8 mouse cellular contexts compared by ENCODE assay signal in genomic region chr16:92158461-92159091, GRCm38 (mm10).
A peak's percentile ranks its signal among the peaks of the same experiment; 100 is the strongest.
DNase-seq lines count a peak whose midpoint lies in the region; ATAC-seq and TF ChIP-seq lines count a peak whose summit lies in the region.
"Had no signal": no experiment of that assay in that cellular context is flagged by ENCODE, and none has a peak within 500 bp of the region (broad histone marks: within the 10 kb centered on the region; RNA-seq: fewer than 3 reads in every experiment).

No protein-coding gene starts in this region.

- H3K4me2 ChIP-seq in heart, embryonic 15.5 days, result peak overlapping the region; percentile 87
- peak overlapping the region; percentile 84 for H3K4me2 ChIP-seq in limb, embryonic 15.5 days
- H3K4me2 ChIP-seq in midbrain, postnatal 0 days (ENCODE audit: low read depth, low read length, poor library complexity, severe bottlenecking), result peak overlapping the region; percentile 85

- no peak for TF ChIP-seq CTCF in midbrain, postnatal 0 days (IDR thresholded peaks at IDR 0.05)
- TF ChIP-seq CTCF in testis, adult 2 months (IDR thresholded peaks at IDR 0.05; ENCODE audit: control insufficient read depth, insufficient read depth, insufficient replicate concordance, low read depth, low read length), result no peak

- DNase-seq in forebrain, embryonic 10.5 days (ENCODE audit: extremely low spot score, low spot score), result peak; percentile 78
- DNase-seq in kidney, postnatal 10 days, result peak; percentile 86
- peak; percentile 87 for DNase-seq in midbrain, postnatal 0 days (ENCODE audit: low spot score)

- peaks cover 38% of the 10 kb centered on the region for H3K27me3 ChIP-seq in forebrain, embryonic 10.5 days (ENCODE audit: poor library complexity, severe bottlenecking)
- no peaks in the 10 kb centered on the region for H3K27me3 ChIP-seq in heart, embryonic 15.5 days
- no peaks in the 10 kb centered on the region for H3K27me3 ChIP-seq in limb, embryonic 15.5 days
- H3K27me3 ChIP-seq in midbrain, postnatal 0 days (ENCODE audit: insufficient read depth, low read length), result no peaks in the 10 kb centered on the region
- no peaks in the 10 kb centered on the region for H3K27me3 ChIP-seq in testis, adult 2 months (ENCODE audit: control insufficient read depth, insufficient read depth, low read length)

- ATAC-seq in heart, embryonic 15.5 days (replicated peaks; ENCODE audit: insufficient number of reproducible peaks, insufficient read depth, low FRiP score, low read depth), result peak; percentile 95
- ATAC-seq in limb, embryonic 15.5 days (ENCODE audit: insufficient number of reproducible peaks, low FRiP score, low TSS enrichment, low read depth), result peak; percentile 92
- peak; percentile 95 for ATAC-seq in midbrain, postnatal 0 days (ENCODE audit: low FRiP score)

- H3K9ac ChIP-seq in heart, embryonic 15.5 days, result peak overlapping the region; percentile 46
- H3K9ac ChIP-seq in limb, embryonic 15.5 days, result peak overlapping the region; percentile 35
- peak overlapping the region; percentile 58 for H3K9ac ChIP-seq in midbrain, postnatal 0 days (replicated peaks; ENCODE audit: low read length, poor library complexity, severe bottlenecking)

- H3K4me3 ChIP-seq in brown adipose tissue, adult 24 weeks (ENCODE audit: insufficient read depth, low read depth, low read length), result peak overlapping the region; percentile 22
- H3K4me3 ChIP-seq in forebrain, embryonic 10.5 days, result peak overlapping the region; percentile 65
- peak overlapping the region; percentile 55 for H3K4me3 ChIP-seq in heart, embryonic 15.5 days
- H3K4me3 ChIP-seq in limb, embryonic 15.5 days, result peak overlapping the region; percentile 46
- H3K4me3 ChIP-seq in midbrain, postnatal 0 days (ENCODE audit: low read depth, low read length), result peak overlapping the region; percentile 40
- peak overlapping the region; percentile 25 for H3K4me3 ChIP-seq in testis, adult 2 months (ENCODE audit: control insufficient read depth, low read depth, low read length)
- H3K4me3 ChIP-seq: erythroblast, embryonic 14.5 days had no signal

- no peak overlapping the region for H3K27ac ChIP-seq in brown adipose tissue, adult 24 weeks (replicated peaks; ENCODE audit: low read depth, low read length)
- H3K27ac ChIP-seq in forebrain, embryonic 10.5 days, result peak overlapping the region; percentile 87
- H3K27ac ChIP-seq in heart, embryonic 15.5 days, result peak overlapping the region; percentile 53
- H3K27ac ChIP-seq in limb, embryonic 15.5 days, result peak overlapping the region; percentile 84
- peak overlapping the region; percentile 88 for H3K27ac ChIP-seq in midbrain, postnatal 0 days (ENCODE audit: low read depth, low read length)
- peak overlapping the region; percentile 2; the same call in 1 of the 2 replicates for H3K27ac ChIP-seq in testis, adult 2 months (ENCODE audit: control insufficient read depth, insufficient read depth, low read depth, low read length)

- TF ChIP-seq POLR2A in testis, adult 2 months (IDR thresholded peaks at IDR 0.05; ENCODE audit: control insufficient read depth, low read depth, low read length), result no peak

- peaks cover 6% of the 10 kb centered on the region; the same call in 1 of the 2 replicates for H3K4me1 ChIP-seq in brown adipose tissue, adult 24 weeks (ENCODE audit: control insufficient read depth, insufficient read depth, insufficient read length, low read length)
- H3K4me1 ChIP-seq in forebrain, embryonic 10.5 days, result peaks cover 47% of the 10 kb centered on the region
- peaks cover 16% of the 10 kb centered on the region for H3K4me1 ChIP-seq in heart, embryonic 15.5 days (replicated peaks)
- peaks cover 21% of the 10 kb centered on the region for H3K4me1 ChIP-seq in limb, embryonic 15.5 days
- 0 out of 2 replicates have a peak, but pooled peaks cover 7% of the 10 kb centered on the region for H3K4me1 ChIP-seq in midbrain, postnatal 0 days (ENCODE audit: insufficient read depth, low read length)
- peaks cover 18% of the 10 kb centered on the region for H3K4me1 ChIP-seq in testis, adult 2 months (ENCODE audit: control insufficient read depth, insufficient read depth, low read length)

- no peaks in the 10 kb centered on the region for H3K36me3 ChIP-seq in forebrain, embryonic 10.5 days (replicated peaks)
- no peaks in the 10 kb centered on the region for H3K36me3 ChIP-seq in heart, embryonic 15.5 days
- H3K36me3 ChIP-seq in limb, embryonic 15.5 days, result no peaks in the 10 kb centered on the region
- H3K36me3 ChIP-seq in midbrain, postnatal 0 days (ENCODE audit: insufficient read depth, low read length), result no peaks in the 10 kb centered on the region
- no peaks in the 10 kb centered on the region for H3K36me3 ChIP-seq in testis, adult 2 months (ENCODE audit: control insufficient read depth, insufficient read depth, low read length)

- WGBS in forebrain, embryonic 10.5 days, result 3% methylated on average over 29 of the region's 30 CpGs
- 4% methylated on average over 30 of the region's 30 CpGs for WGBS in heart, embryonic 15.5 days
- WGBS in limb, embryonic 15.5 days, result 2% methylated on average over 29 of the region's 30 CpGs
- WGBS in midbrain, postnatal 0 days, result 2% methylated on average over 28 of the region's 30 CpGs

- no peaks in the 10 kb centered on the region for H3K9me3 ChIP-seq in forebrain, embryonic 10.5 days
- no peaks in the 10 kb centered on the region for H3K9me3 ChIP-seq in heart, embryonic 15.5 days (replicated peaks)
- H3K9me3 ChIP-seq in limb, embryonic 15.5 days, result no peaks in the 10 kb centered on the region
- no peaks in the 10 kb centered on the region for H3K9me3 ChIP-seq in midbrain, postnatal 0 days (ENCODE audit: low read length)
